Mouse (Mus musculus): ENCODE results near the gene C2. TPM values are rescaled to one million over a fixed set of nuclear protein-coding genes. Genes with fewer than 3 reads are reported as not detected.

Gene C2
- polyA plus RNA-seq (2012; rRNA removed) = 14.2 and 18.4 TPM in 2 replicates

GRCm38 (mm10) chr17:34898160-34898586, at the start of gene C2, which contains the start of gene Ehmt2:
Gene C2 (minus strand): TSS chr17:34898265.
Gene Ehmt2 (plus strand): TSS chr17:34898469.

GRCm38 (mm10) chr17:34931061-34931734, 33.1 kb upstream of the C2 start, which contains the start of gene Neu1:
Gene Neu1 (plus strand): TSS chr17:34931253.

DNA sequence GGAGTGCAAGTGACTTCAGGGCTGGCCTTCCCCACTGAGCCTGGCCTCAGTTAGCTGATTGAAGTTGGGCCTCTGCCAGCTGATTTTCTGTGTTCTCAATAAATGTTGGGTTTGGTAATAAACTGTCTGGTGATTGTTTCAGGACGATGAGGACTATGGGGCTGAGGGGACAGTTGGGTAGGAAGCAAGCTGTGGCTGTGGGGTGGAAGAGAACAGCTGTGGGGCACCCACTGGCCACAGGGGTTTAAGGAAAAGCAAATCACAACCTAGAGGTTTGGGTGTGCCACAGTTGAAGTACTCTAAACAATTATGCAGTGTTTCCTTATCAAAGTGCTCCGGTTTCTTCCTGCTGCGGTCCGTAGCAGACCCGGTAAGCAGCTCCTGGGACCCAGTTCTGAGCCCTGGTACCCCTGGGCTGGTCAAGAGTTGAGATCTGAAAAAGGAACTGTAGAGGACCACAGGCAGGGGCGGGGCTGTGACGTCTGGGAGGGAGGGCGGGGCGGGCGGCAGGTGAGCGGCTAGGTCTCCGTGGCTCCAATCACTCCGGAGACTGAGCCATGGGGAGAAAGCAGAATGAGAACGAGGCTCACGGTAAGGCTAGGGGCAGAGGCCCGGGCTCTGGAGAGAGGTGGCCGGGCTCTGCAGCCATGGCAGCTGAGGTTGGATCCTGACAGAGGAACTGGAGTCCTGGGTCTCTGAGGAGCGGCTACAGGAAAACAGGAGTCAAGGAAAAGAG, 16.0 kb upstream of the C2 start, which contains the start of gene Slc44a4:
Gene Slc44a4, plus strand, starts transcription at position 537 of the 736 bp plus-strand sequence.

GRCm38 (mm10) chr17:34881683-34882310, 16.3 kb downstream of the C2 start, which contains the start of gene Gm20547:
Gene Gm20547 (minus strand): TSS chr17:34882042.

DNA sequence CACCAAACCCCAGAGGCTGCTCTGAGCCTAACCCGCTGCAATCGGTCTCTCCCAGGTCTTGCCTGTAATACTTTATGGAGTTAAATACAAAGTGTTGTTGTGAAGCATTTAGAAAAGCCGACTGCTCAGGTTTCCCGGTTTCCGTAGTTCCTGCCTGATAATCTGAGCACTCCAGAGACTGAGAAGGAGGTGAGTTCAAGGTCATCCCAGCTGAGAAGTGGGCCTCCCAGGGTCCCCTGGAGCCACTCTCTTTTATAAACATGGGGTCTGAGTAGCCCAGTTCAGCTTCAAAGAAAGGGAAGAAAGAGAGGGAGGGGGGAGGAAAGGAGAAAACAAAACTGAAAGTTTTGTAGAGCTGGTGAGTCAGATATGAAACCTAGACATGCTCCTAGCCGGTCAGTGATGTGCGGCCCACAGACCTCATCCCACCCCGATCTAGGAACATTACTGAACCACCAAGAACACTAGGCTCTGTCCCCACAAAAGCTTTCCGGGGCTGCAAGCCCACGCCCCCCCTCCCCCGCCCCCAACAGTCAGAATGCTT, 18.7 kb downstream of the C2 start, which contains the start of gene Zbtb12:
Gene Zbtb12, plus strand, starts transcription at position 148 of the 544 bp plus-strand sequence.

GRCm38 (mm10) chr17:34862416-34863081, 35.5 kb downstream of the C2 start, which contains the start of gene Cfb:
Gene Cfb (minus strand): TSS chr17:34862518.

DNA sequence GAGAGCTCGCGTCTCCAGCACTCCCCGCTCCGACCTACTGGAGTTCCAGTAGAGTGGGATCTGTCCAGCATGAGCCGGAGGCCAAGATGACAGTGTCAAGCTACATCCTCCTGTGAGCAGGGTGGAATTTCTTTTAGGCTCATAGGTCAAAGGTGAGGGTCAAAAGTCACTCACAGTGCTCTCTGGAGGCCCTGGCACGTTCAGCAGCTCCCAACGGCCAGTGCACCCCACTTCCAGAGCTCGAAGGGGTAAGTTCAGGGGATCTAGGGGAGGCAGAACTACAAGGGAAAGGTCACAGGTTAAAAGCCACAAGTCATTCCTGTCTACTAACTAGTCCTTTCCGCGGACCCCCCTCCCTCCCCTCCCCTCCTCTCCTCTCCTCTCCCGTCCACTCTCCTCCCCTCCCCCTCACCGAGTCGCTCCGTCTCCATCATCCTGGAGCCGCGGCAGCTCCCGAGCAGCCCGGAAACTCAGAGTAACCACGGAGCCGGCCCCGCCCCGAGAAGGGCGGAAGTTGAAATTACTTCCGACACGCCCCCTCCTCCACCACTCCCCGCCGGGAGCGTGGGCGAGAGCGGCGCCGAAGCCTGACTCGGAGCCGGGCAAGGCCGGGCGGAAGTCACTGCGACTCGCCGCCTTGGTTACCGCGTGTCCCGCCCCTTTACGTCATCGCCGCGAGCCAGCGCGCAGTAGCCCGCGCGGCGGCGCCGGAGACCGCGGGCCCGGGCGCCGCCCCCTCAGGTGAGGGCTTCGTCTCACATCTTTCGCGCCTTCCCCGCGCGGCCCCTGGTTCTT, 48.1 kb downstream of the C2 start, which contains the start of the genes Skiv2l and Nelfe:
Gene Skiv2l, minus strand, starts transcription at position 489 of the 795 bp plus-strand sequence.
Gene Nelfe, plus strand, starts transcription at position 670 of the 795 bp plus-strand sequence.

DNA sequence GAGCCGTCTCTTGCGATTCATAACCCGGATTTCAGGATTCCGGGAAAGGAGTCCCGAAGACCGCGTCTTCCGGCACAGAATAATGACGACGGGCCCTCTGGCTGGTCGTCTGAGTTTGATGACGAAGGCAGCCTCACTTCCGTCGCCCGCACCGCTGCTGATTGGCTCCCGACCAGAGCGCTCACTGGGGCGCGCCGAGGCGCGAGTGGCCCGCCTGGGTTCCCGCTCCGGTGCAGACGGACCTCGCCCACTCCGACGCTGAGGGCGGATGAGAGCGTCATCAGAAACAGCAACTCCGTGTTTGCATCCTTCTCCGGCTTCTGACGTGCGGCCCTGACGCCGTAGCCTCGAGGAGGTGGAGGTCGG, 61.2 kb downstream of the C2 start, which contains the start of the genes Stk19 and Dxo:
Gene Stk19, minus strand, starts transcription at position 90 of the 366 bp plus-strand sequence.
Gene Dxo, plus strand, starts transcription at position 164 of the 366 bp plus-strand sequence.

Other genes starting within 250 kb of the C2 start
- 0.14 and 0.15 TPM in 2 replicates for gene Tnxb, start 227.7 kb downstream of the C2 start, polyA plus RNA-seq (2012; rRNA removed)
- gene C4b, start 154.4 kb downstream of the C2 start, polyA plus RNA-seq (2012; rRNA removed) = 2.5 and 3.3 TPM in 2 replicates
- gene Cyp21a1, start 93.7 kb downstream of the C2 start, polyA plus RNA-seq (2012; rRNA removed) = 0.03 TPM in 1 of 2 replicates, not detected in the other
- gene Stk19, start 61.3 kb downstream of the C2 start, polyA plus RNA-seq (2012; rRNA removed) = 15.6 and 17.8 TPM in 2 replicates
- gene Dxo, start 61.2 kb downstream of the C2 start, polyA plus RNA-seq (2012; rRNA removed) = 22.0 and 28.0 TPM in 2 replicates
- gene Skiv2l, start 48.1 kb downstream of the C2 start, polyA plus RNA-seq (2012; rRNA removed) = 19.0 and 22.2 TPM in 2 replicates
- 43.8 and 44.0 TPM in 2 replicates for gene Nelfe, start 47.9 kb downstream of the C2 start, polyA plus RNA-seq (2012; rRNA removed)
- 157 and 169 TPM in 2 replicates for gene Cfb, start 35.7 kb downstream of the C2 start, polyA plus RNA-seq (2012; rRNA removed)
- gene Zbtb12, start 18.8 kb downstream of the C2 start, polyA plus RNA-seq (2012; rRNA removed) = 5.7 and 6.1 TPM in 2 replicates
- gene Gm20547, start 16.2 kb downstream of the C2 start, polyA plus RNA-seq (2012; rRNA removed) = not detected in 2 replicates
- gene Ehmt2, start 204 bp upstream of the C2 start, polyA plus RNA-seq (2012; rRNA removed) = 27.3 and 28.0 TPM in 2 replicates
- gene Slc44a4, start 16.2 kb upstream of the C2 start, polyA plus RNA-seq (2012; rRNA removed) = 1.1 and 1.3 TPM in 2 replicates
- gene Neu1, start 33.0 kb upstream of the C2 start, polyA plus RNA-seq (2012; rRNA removed) = 8.4 and 10.5 TPM in 2 replicates
- gene Hspa1b, start 61.0 kb upstream of the C2 start, polyA plus RNA-seq (2012; rRNA removed) = 1.1 and 1.3 TPM in 2 replicates
- gene Gm20481, start 71.6 kb upstream of the C2 start, polyA plus RNA-seq (2012; rRNA removed) = not detected in 2 replicates
- gene Hspa1a, start 73.9 kb upstream of the C2 start, polyA plus RNA-seq (2012; rRNA removed) = 0.58 and 0.67 TPM in 2 replicates
- 0.02 TPM in 2 replicates for gene Hspa1l, start 74.4 kb upstream of the C2 start, polyA plus RNA-seq (2012; rRNA removed)
- 106 and 129 TPM in 2 replicates for gene Lsm2, start 83.6 kb upstream of the C2 start, polyA plus RNA-seq (2012; rRNA removed)
- 58.0 and 65.7 TPM in 2 replicates for gene Vars, start 102.7 kb upstream of the C2 start, polyA plus RNA-seq (2012; rRNA removed)
- 0.12 and 0.20 TPM in 2 replicates for gene Vwa7, start 118.3 kb upstream of the C2 start, polyA plus RNA-seq (2012; rRNA removed)
- gene Sapcd1, start 129.8 kb upstream of the C2 start, polyA plus RNA-seq (2012; rRNA removed) = 2.0 TPM in 2 replicates
- 3.3 and 4.1 TPM in 2 replicates for gene Msh5, start 148.5 kb upstream of the C2 start, polyA plus RNA-seq (2012; rRNA removed)
- 70.1 and 85.9 TPM in 2 replicates for gene Clic1, start 151.7 kb upstream of the C2 start, polyA plus RNA-seq (2012; rRNA removed)
- 11.1 and 13.5 TPM in 2 replicates for gene Ddah2, start 160.8 kb upstream of the C2 start, polyA plus RNA-seq (2012; rRNA removed)
- gene Ly6g6c, start 167.1 kb upstream of the C2 start, polyA plus RNA-seq (2012; rRNA removed) = 0.21 and 0.24 TPM in 2 replicates
- 1.8 and 2.7 TPM in 2 replicates for gene Mpig6b, start 167.9 kb upstream of the C2 start, polyA plus RNA-seq (2012; rRNA removed)
- gene Ly6g6e, start 178.6 kb upstream of the C2 start, polyA plus RNA-seq (2012; rRNA removed) = 0.03 and 0.15 TPM in 2 replicates
- gene Ly6g6d, start 179.8 kb upstream of the C2 start, polyA plus RNA-seq (2012; rRNA removed) = 0.66 and 0.76 TPM in 2 replicates
- 4.6 TPM in 2 replicates for gene Ly6g6f, start 187.3 kb upstream of the C2 start, polyA plus RNA-seq (2012; rRNA removed)
- 25.1 and 29.0 TPM in 2 replicates for gene Abhd16a, start 191.0 kb upstream of the C2 start, polyA plus RNA-seq (2012; rRNA removed)
- not detected in 2 replicates for gene Ly6g5c, start 210.0 kb upstream of the C2 start, polyA plus RNA-seq (2012; rRNA removed)
- gene Ly6g5b, start 217.2 kb upstream of the C2 start, polyA plus RNA-seq (2012; rRNA removed) = 0.42 and 0.67 TPM in 2 replicates
- gene Gpank1, start 223.2 kb upstream of the C2 start, polyA plus RNA-seq (2012; rRNA removed) = 9.1 and 10.2 TPM in 2 replicates
- 76.9 and 86.4 TPM in 2 replicates for gene Csnk2b, start 223.8 kb upstream of the C2 start, polyA plus RNA-seq (2012; rRNA removed)
- gene D17H6S53E, start 228.1 kb upstream of the C2 start, polyA plus RNA-seq (2012; rRNA removed) = 1.2 and 1.6 TPM in 2 replicates
- gene Apom, start 233.8 kb upstream of the C2 start, polyA plus RNA-seq (2012; rRNA removed) = 296 and 349 TPM in 2 replicates
- gene Bag6, start 236.9 kb upstream of the C2 start, polyA plus RNA-seq (2012; rRNA removed) = 40.6 and 45.5 TPM in 2 replicates